In genomic region chr2:25469969-25470368, GRCm38 (mm10) we compare ENCODE assay signal across 10 mouse cellular contexts. TPM values are rescaled to one million over a fixed set of nuclear protein-coding genes. Genes with fewer than 3 reads are reported as not detected.
A peak's percentile ranks its signal among the peaks of the same experiment; 100 is the strongest.
DNase-seq lines count a peak whose midpoint lies in the region; ATAC-seq lines count a peak whose summit lies in the region.
"Had no signal": no experiment of that assay in that cellular context is flagged by ENCODE, and none has a peak within 500 bp of the region (broad histone marks: within the 10 kb centered on the region; RNA-seq: fewer than 3 reads in every experiment).

Gene Ptgds (minus strand): TSS chr2:25470046.

- peak within 1 kb of the TSS; percentile 9; the same call in 1 of the 2 replicates for H3K27ac ChIP-seq in forebrain, embryonic 12.5 days
- no peak within 1 kb of the TSS; the same call in 1 of the 2 replicates for H3K27ac ChIP-seq in forebrain, embryonic 10.5 days
- H3K27ac ChIP-seq in midbrain, embryonic 13.5 days: 0 out of 2 replicates have a peak within 1 kb of the TSS, but pooled peaks have one; percentile 36
- H3K27ac ChIP-seq in midbrain, embryonic 11.5 days (ENCODE audit: low read depth, low read length): no peak within 1 kb of the TSS
- peak within 1 kb of the TSS; percentile 59 for H3K27ac ChIP-seq in hindbrain, embryonic 14.5 days
- peak within 1 kb of the TSS; percentile 45; the same call in 1 of the 2 replicates for H3K27ac ChIP-seq in neural tube, embryonic 14.5 days (ENCODE audit: low read depth, low read length)
- H3K27ac ChIP-seq: liver, embryonic 14.5 days had no signal

- H3K4me1 ChIP-seq in forebrain, embryonic 12.5 days: peaks cover 22% of the 10 kb centered on the region
- peaks cover 31% of the 10 kb centered on the region for H3K4me1 ChIP-seq in forebrain, embryonic 10.5 days
- H3K4me1 ChIP-seq in midbrain, embryonic 13.5 days (replicated peaks): peaks cover 35% of the 10 kb centered on the region
- H3K4me1 ChIP-seq in midbrain, embryonic 11.5 days (ENCODE audit: control insufficient read depth, insufficient read depth, low read length): peaks cover 5% of the 10 kb centered on the region; the same call in 1 of the 2 replicates
- peaks cover 5% of the 10 kb centered on the region; the same call in 1 of the 2 replicates for H3K4me1 ChIP-seq in hindbrain, embryonic 14.5 days (replicated peaks; ENCODE audit: control insufficient read depth, insufficient read depth, low read length)
- H3K4me1 ChIP-seq in neural tube, embryonic 14.5 days (ENCODE audit: control insufficient read depth, insufficient read depth, low read length): peaks cover 6% of the 10 kb centered on the region; the same call in 1 of the 2 replicates

- no peak within 1 kb of the TSS for H3K9ac ChIP-seq in forebrain, embryonic 12.5 days
- H3K9ac ChIP-seq in midbrain, embryonic 13.5 days (replicated peaks): no peak within 1 kb of the TSS
- no peak within 1 kb of the TSS for H3K9ac ChIP-seq in midbrain, embryonic 11.5 days (ENCODE audit: low read length)
- no peak within 1 kb of the TSS for H3K9ac ChIP-seq in hindbrain, embryonic 14.5 days
- H3K9ac ChIP-seq in neural tube, embryonic 14.5 days (replicated peaks; ENCODE audit: low read depth, low read length): no peak within 1 kb of the TSS
- H3K9ac ChIP-seq: liver, embryonic 14.5 days had no signal

- DNase-seq in forebrain, embryonic 10.5 days (ENCODE audit: extremely low spot score, low spot score): no peak
- DNase-seq in midbrain, embryonic 11.5 days (ENCODE audit: low spot score, missing footprints): no peak
- DNase-seq in hindbrain, embryonic 14.5 days (ENCODE audit: low spot score): no peak
- no peak for DNase-seq in thymus, postnatal 14 days
- DNase-seq in ovary, postnatal 36 days (ENCODE audit: low spot score): no peak
- DNase-seq: B cell, adult 2 months had no signal

- WGBS in forebrain, embryonic 12.5 days: 72% methylated on average over 6 of the region's 6 CpGs
- 70% methylated on average over 6 of the region's 6 CpGs for WGBS in forebrain, embryonic 10.5 days
- 71% methylated on average over 6 of the region's 6 CpGs for WGBS in midbrain, embryonic 13.5 days
- WGBS in midbrain, embryonic 11.5 days: 68% methylated on average over 6 of the region's 6 CpGs
- WGBS in hindbrain, embryonic 14.5 days: 65% methylated on average over 6 of the region's 6 CpGs
- 67% methylated on average over 6 of the region's 6 CpGs for WGBS in neural tube, embryonic 14.5 days

- H3K4me3 ChIP-seq in forebrain, embryonic 12.5 days (replicated peaks): no peak within 1 kb of the TSS
- H3K4me3 ChIP-seq in forebrain, embryonic 10.5 days: no peak within 1 kb of the TSS
- no peak within 1 kb of the TSS for H3K4me3 ChIP-seq in midbrain, embryonic 13.5 days (replicated peaks)
- H3K4me3 ChIP-seq in midbrain, embryonic 11.5 days (ENCODE audit: low read depth, low read length): no peak within 1 kb of the TSS
- no peak within 1 kb of the TSS for H3K4me3 ChIP-seq in hindbrain, embryonic 14.5 days (replicated peaks; ENCODE audit: low read length)
- no peak within 1 kb of the TSS for H3K4me3 ChIP-seq in neural tube, embryonic 14.5 days (ENCODE audit: low read depth, low read length)

- no peaks in the 10 kb centered on the region for H3K36me3 ChIP-seq in forebrain, embryonic 12.5 days (replicated peaks)
- H3K36me3 ChIP-seq in forebrain, embryonic 10.5 days (replicated peaks): no peaks in the 10 kb centered on the region
- H3K36me3 ChIP-seq in midbrain, embryonic 13.5 days: no peaks in the 10 kb centered on the region
- no peaks in the 10 kb centered on the region for H3K36me3 ChIP-seq in midbrain, embryonic 11.5 days (ENCODE audit: control insufficient read depth, insufficient read depth, low read length)
- no peaks in the 10 kb centered on the region for H3K36me3 ChIP-seq in hindbrain, embryonic 14.5 days (replicated peaks; ENCODE audit: control insufficient read depth, insufficient read depth)
- H3K36me3 ChIP-seq in neural tube, embryonic 14.5 days (ENCODE audit: control insufficient read depth, insufficient read depth, low read length): no peaks in the 10 kb centered on the region

- no peak within 1 kb of the TSS for H3K4me2 ChIP-seq in forebrain, embryonic 12.5 days
- H3K4me2 ChIP-seq in midbrain, embryonic 13.5 days (replicated peaks): no peak within 1 kb of the TSS
- no peak within 1 kb of the TSS for H3K4me2 ChIP-seq in midbrain, embryonic 11.5 days
- H3K4me2 ChIP-seq in hindbrain, embryonic 14.5 days (replicated peaks): no peak within 1 kb of the TSS
- H3K4me2 ChIP-seq in neural tube, embryonic 14.5 days (ENCODE audit: low read depth, low read length): no peak within 1 kb of the TSS

- H3K9me3 ChIP-seq in forebrain, embryonic 12.5 days: no peaks in the 10 kb centered on the region
- no peaks in the 10 kb centered on the region for H3K9me3 ChIP-seq in forebrain, embryonic 10.5 days
- no peaks in the 10 kb centered on the region for H3K9me3 ChIP-seq in midbrain, embryonic 13.5 days
- no peaks in the 10 kb centered on the region for H3K9me3 ChIP-seq in midbrain, embryonic 11.5 days (ENCODE audit: control insufficient read depth, low read length)
- H3K9me3 ChIP-seq in hindbrain, embryonic 14.5 days (ENCODE audit: control insufficient read depth, low read length): no peaks in the 10 kb centered on the region
- H3K9me3 ChIP-seq in neural tube, embryonic 14.5 days (ENCODE audit: control insufficient read depth, low read length): no peaks in the 10 kb centered on the region

- no peak for ATAC-seq in forebrain, embryonic 12.5 days (ENCODE audit: low FRiP score)
- ATAC-seq in midbrain, embryonic 13.5 days: no peak
- ATAC-seq in midbrain, embryonic 11.5 days (ENCODE audit: low FRiP score): no peak
- no peak for ATAC-seq in hindbrain, embryonic 14.5 days (ENCODE audit: low FRiP score)
- no peak for ATAC-seq in neural tube, embryonic 14.5 days (ENCODE audit: low read depth)

- no peaks in the 10 kb centered on the region for H3K27me3 ChIP-seq in forebrain, embryonic 12.5 days
- H3K27me3 ChIP-seq in forebrain, embryonic 10.5 days (ENCODE audit: poor library complexity, severe bottlenecking): no peaks in the 10 kb centered on the region; the same call in 1 of the 2 replicates
- H3K27me3 ChIP-seq in midbrain, embryonic 13.5 days: no peaks in the 10 kb centered on the region
- H3K27me3 ChIP-seq in midbrain, embryonic 11.5 days (ENCODE audit: control insufficient read depth, insufficient read depth, low read length): no peaks in the 10 kb centered on the region
- H3K27me3 ChIP-seq in hindbrain, embryonic 14.5 days (ENCODE audit: control insufficient read depth, insufficient read depth, low read length): no peaks in the 10 kb centered on the region
- no peaks in the 10 kb centered on the region for H3K27me3 ChIP-seq in neural tube, embryonic 14.5 days (ENCODE audit: control insufficient read depth, insufficient read depth, low read length)

RNA-seq across cellular contexts. Expression of gene Ptgds, which starts in this region (rescaled TPM):
- 0.69 and 1.3 TPM in 2 replicates for polyA plus RNA-seq in forebrain, embryonic 12.5 days (2016; fragmentation: Nextera tagmentation; extraction: Ambion mirVana)
- 0.31 TPM in 1 of 2 replicates, not detected in the other for polyA plus RNA-seq in forebrain, embryonic 10.5 days (2016; fragmentation: Nextera tagmentation; extraction: Ambion mirVana)
- 48.6 and 80.5 TPM in 2 replicates for polyA plus RNA-seq in midbrain, embryonic 13.5 days (2015; fragmentation: Nextera tagmentation; extraction: Ambion mirVana)
- polyA plus RNA-seq in midbrain, embryonic 11.5 days (2014; fragmentation: Nextera tagmentation; extraction: Ambion mirVana): 0.26 TPM in 1 of 2 replicates, not detected in the other
- 230 and 390 TPM in 2 replicates for polyA plus RNA-seq in hindbrain, embryonic 14.5 days (2014; fragmentation: Nextera tagmentation; extraction: Ambion mirVana)
- 5.6 and 87.6 TPM in 2 replicates for polyA plus RNA-seq in neural tube, embryonic 14.5 days (2014; fragmentation: Nextera tagmentation; extraction: Ambion mirVana)

Comparison
In these comparisons a context has a peak if more than half of its experiments do, and no peak if none do; other contexts are left out.
1. H3K27ac ChIP-seq: peak in forebrain, embryonic 12.5 days (single experiment), midbrain, embryonic 13.5 days (single experiment), hindbrain, embryonic 14.5 days (single experiment) and neural tube, embryonic 14.5 days (single experiment); none in forebrain, embryonic 10.5 days (single experiment) and midbrain, embryonic 11.5 days (single experiment).